Mouse (Mus musculus) CH12.LX (cell line): ENCODE measurements around the gene Creb3l2. TPM values are rescaled to one million over a fixed set of nuclear protein-coding genes. Genes with fewer than 3 reads are reported as not detected.

Experiments
- DNase-seq: peaks from one replicate; pipeline ENCODE4 v3.0.0-alpha.2; 2013; ENCODE audit errors: extremely low read depth
- H3K27ac ChIP-seq: 2 replicates; pipeline ENCODE4 v1.5.1; 2012; ENCODE audit warnings: low read depth, mild to moderate bottlenecking, control low read depth, moderate library complexity; ENCODE audit not compliant: insufficient read depth
- H3K27me3 ChIP-seq: replicated peaks from 2 replicates; pipeline ENCODE3; 2012; ENCODE audit warnings: inconsistent platforms
- H3K36me3 ChIP-seq, 2 experiments: replicated peaks in 1 of 2; 2 replicates each; pipeline versions ENCODE3 to v1.6.1; 2012; ENCODE audit warnings: inconsistent platforms in 1 of 2, low read length in 1 of 2, mild to moderate bottlenecking in 1 of 2, mixed read lengths in 1 of 2, moderate library complexity in 1 of 2; ENCODE audit not compliant: control insufficient read depth in 1 of 2, insufficient read depth in 1 of 2
- H3K4me1 ChIP-seq, 2 experiments: 2 replicates each; pipeline ENCODE4 v1.6.1; 2012; ENCODE audit warnings: inconsistent platforms in 1 of 2, moderate library complexity in 1 of 2; ENCODE audit not compliant: insufficient read depth in 2 of 2, control insufficient read depth in 1 of 2
- H3K4me2 ChIP-seq: 2 replicates; pipeline ENCODE4 v1.6.1; 2012; ENCODE audit warnings: low read depth, mild to moderate bottlenecking, control low read depth; ENCODE audit not compliant: poor library complexity, insufficient read depth, severe bottlenecking
- H3K4me3 ChIP-seq, 3 experiments: fragments of 150-350 bp in 1 of 3; sonication (generic) in 1 of 3; replicated peaks in 1 of 3; 2 replicates each; pipeline versions ENCODE3 to v1.5.1; 2011 to 2012; ENCODE audit warnings: low read depth in 2 of 3, low read length in 2 of 3, mild to moderate bottlenecking in 2 of 3, moderate library complexity in 2 of 3, control low read depth in 1 of 3, improper control_type of control experiment in 1 of 3, inconsistent platforms in 1 of 3, mixed read lengths in 1 of 3; ENCODE audit not compliant: poor library complexity in 1 of 3
- H3K79me2 ChIP-seq: replicated peaks from 2 replicates; pipeline ENCODE4 v1.6.1; 2012; ENCODE audit warnings: mild to moderate bottlenecking, moderate library complexity; ENCODE audit not compliant: control insufficient read depth, poor library complexity, insufficient read depth, severe bottlenecking; ENCODE audit errors: extremely low read depth
- H3K9ac ChIP-seq: 2 replicates; pipeline ENCODE4 v1.6.1; 2012; ENCODE audit warnings: low read depth, mild to moderate bottlenecking, control low read depth, moderate library complexity; ENCODE audit not compliant: insufficient read depth
- H3K9me3 ChIP-seq: replicated peaks from 2 replicates; pipeline ENCODE3; 2012; ENCODE audit warnings: low read length, inconsistent platforms, mixed read lengths
- CHD1 ChIP-seq: IDR thresholded peaks from 2 replicates; pipeline ENCODE4 v1.6.1; 2012; ENCODE audit warnings: low read depth, low read length, improper control_type of control experiment, inconsistent platforms
- E2F4 ChIP-seq: IDR thresholded peaks from 2 replicates; pipeline ENCODE4 v1.6.1; 2011; ENCODE audit warnings: low read depth, low read length, improper control_type of control experiment; ENCODE audit not compliant: insufficient replicate concordance
- ELF1 ChIP-seq: IDR thresholded peaks from 2 replicates; pipeline ENCODE4 v1.6.1; 2014; ENCODE audit warnings: low read depth, mild to moderate bottlenecking, inconsistent platforms, low read length, improper control_type of control experiment
- GABPA ChIP-seq: IDR thresholded peaks from 2 replicates; pipeline ENCODE4 v1.6.1; 2012; ENCODE audit warnings: low read depth, low read length, improper control_type of control experiment, inconsistent platforms; ENCODE audit not compliant: insufficient replicate concordance
- IRF4 ChIP-seq: IDR thresholded peaks from 2 replicates; pipeline ENCODE4 v1.6.1; 2014; ENCODE audit warnings: low read depth, mild to moderate bottlenecking, inconsistent platforms, low read length, improper control_type of control experiment
- JUND ChIP-seq: conservative IDR thresholded peaks from 2 replicates; pipeline ENCODE4 v1.6.1; 2011; ENCODE audit warnings: low read depth, low read length, improper control_type of control experiment
- KAT2A ChIP-seq: IDR thresholded peaks from 2 replicates; pipeline ENCODE4 v1.6.1; 2012; ENCODE audit warnings: low read length, improper control_type of control experiment, inconsistent platforms; ENCODE audit not compliant: insufficient replicate concordance
- MAX ChIP-seq: IDR thresholded peaks from 2 replicates; pipeline ENCODE4 v1.6.1; 2011; ENCODE audit warnings: low read length, improper control_type of control experiment
- MAZ ChIP-seq: IDR thresholded peaks from 2 replicates; pipeline ENCODE4 v1.6.1; 2012; ENCODE audit warnings: low read depth, mild to moderate bottlenecking, inconsistent platforms, low read length, improper control_type of control experiment, moderate library complexity
- MEF2A ChIP-seq: IDR thresholded peaks from 2 replicates; pipeline ENCODE4 v1.6.1; 2014; ENCODE audit warnings: low read depth, mild to moderate bottlenecking, inconsistent platforms, low read length, improper control_type of control experiment, borderline replicate concordance
- MYC ChIP-seq: IDR thresholded peaks from 2 replicates; pipeline ENCODE4 v1.6.1; 2011; ENCODE audit warnings: low read depth, mild to moderate bottlenecking, improper control_type of control experiment, low read length
- NELFE ChIP-seq: IDR thresholded peaks from 2 replicates; pipeline ENCODE4 v1.6.1; 2011; ENCODE audit warnings: low read depth, low read length, improper control_type of control experiment
- POLR2A ChIP-seq: IDR thresholded peaks from 2 replicates; pipeline ENCODE4 v1.6.1; 2011; ENCODE audit warnings: low read depth, mild to moderate bottlenecking, improper control_type of control experiment, low read length
- POLR2AphosphoS2 ChIP-seq: IDR thresholded peaks from 2 replicates; pipeline ENCODE4 v1.6.1; 2011; ENCODE audit warnings: low read depth, low read length, improper control_type of control experiment
- RAD21 ChIP-seq: IDR thresholded peaks from 2 replicates; pipeline ENCODE4 v1.6.1; 2011; ENCODE audit warnings: low read depth, mild to moderate bottlenecking, low read length, improper control_type of control experiment, moderate library complexity
- SIN3A ChIP-seq: IDR thresholded peaks from 2 replicates; pipeline ENCODE4 v1.6.1; 2012; ENCODE audit warnings: low read length, improper control_type of control experiment, inconsistent platforms
- SMC3 ChIP-seq: IDR thresholded peaks from 2 replicates; pipeline ENCODE4 v1.6.1; 2011; ENCODE audit warnings: low read depth, low read length, improper control_type of control experiment
- TCF12 ChIP-seq: IDR thresholded peaks from 2 replicates; pipeline ENCODE4 v1.6.1; 2014; ENCODE audit warnings: low read depth, mild to moderate bottlenecking, inconsistent platforms, low read length, improper control_type of control experiment
- UBTF ChIP-seq: IDR thresholded peaks from 2 replicates; pipeline ENCODE4 v1.6.1; 2012; ENCODE audit warnings: low read depth, mild to moderate bottlenecking, inconsistent platforms, low read length, improper control_type of control experiment, moderate library complexity
- USF1 ChIP-seq: IDR thresholded peaks from 2 replicates; pipeline ENCODE4 v1.6.1; 2014; ENCODE audit warnings: low read depth, mild to moderate bottlenecking, inconsistent platforms, low read length, improper control_type of control experiment
- ZKSCAN1 ChIP-seq: IDR thresholded peaks from 2 replicates; pipeline ENCODE4 v1.6.1; 2012; ENCODE audit warnings: low read depth, inconsistent platforms, low read length, improper control_type of control experiment, borderline replicate concordance
- dilution Hi-C: fragments of 300-500 bp; cut with MboI; formaldehyde crosslinking; loops from 2 replicates; pipeline ENCODE4 v1.14.3; 2020; ENCODE audit warnings: low sequenced_read_pairs; ENCODE audit not compliant: extremely low pct_unique_long_range_greater_than_20kb, extremely low pct_ligation_motif_present
- in situ Hi-C: fragments of 300-500 bp; cut with MboI; formaldehyde crosslinking; loops from 3 replicates; pipeline ENCODE4 v1.14.3; 2019; ENCODE audit warnings: low sequenced_read_pairs, low pct_ligation_motif_present, low pct_unique_long_range_greater_than_20kb, mixed read lengths
- polyA plus RNA-seq: library from polyadenylated mRNA; unstranded; fragments of >175 nt; gene quantifications from 2 replicates; pipeline ENCODE4 v1.2.1, GENCODE M21; 2012; ENCODE audit warnings: low read depth; ENCODE audit not compliant: insufficient read length
- total RNA-seq, 2 experiments: library from RNA; depleted of rRNA; stranded (reverse); fragments of 300-350 nt in 1 of 2; fragments of >200 nt in 1 of 2; gene quantifications; 2 replicates each; pipeline ENCODE4 v1.2.3; 2012 to 2014

The Creb3l2 gene
- total and polyA plus RNA-seq, 3 experiments, result 1.5 to 8.5 (median 7.0) TPM

- dilution Hi-C loops (no loop called here), in situ Hi-C loops (no loop called here)
- Histone ChIP-seq H3K27ac (no peak overlapping the region), H3K27me3 (no peaks in the 10 kb centered on the region), H3K79me2 (peaks cover 22% of the 10 kb centered on the region), H3K4me2 (no peak overlapping the region), H3K9ac (no peak overlapping the region), H3K4me1 (peaks cover 23 to 74% of the 10 kb centered on the region in 2 experiments), H3K4me3 (no peak overlapping the region), H3K9me3 (no peaks in the 10 kb centered on the region), H3K36me3 (peaks cover 0 to 15% of the 10 kb centered on the region in 2 experiments)
- no peak for TF ChIP-seq IRF4
- no peak for TF ChIP-seq ZKSCAN1
- TF ChIP-seq POLR2AphosphoS2, result no peak
- no peak for TF ChIP-seq RAD21
- TF ChIP-seq USF1, result no peak
- DNase-seq, result no peak
Observed at GRCm38 (mm10) chr6:37415034-37415433, 26.9 kb downstream of the Creb3l2 start.

- Histone ChIP-seq H3K4me2 (no peak overlapping the region), H3K27me3 (no peaks in the 10 kb centered on the region), H3K9ac (no peak overlapping the region), H3K4me3 (no peak overlapping the region), H3K9me3 (no peaks in the 10 kb centered on the region), H3K36me3 (peaks cover 0 to 15% of the 10 kb centered on the region in 2 experiments), H3K79me2 (peaks cover 27% of the 10 kb centered on the region), H3K27ac (no peak overlapping the region), H3K4me1 (peaks cover 23 to 72% of the 10 kb centered on the region in 2 experiments)
- in situ Hi-C loops (no loop called here), dilution Hi-C loops (no loop called here)
- DNase-seq, result no peak
- TF ChIP-seq MEF2A (no peak), MAX (no peak), UBTF (no peak), ZKSCAN1 (no peak), NELFE (no peak), ELF1 (no peak), JUND (no peak), E2F4 (no peak), SIN3A (no peak), CHD1 (no peak), MAZ (no peak), TCF12 (no peak), GABPA (no peak), SMC3 (no peak), MYC (no peak), KAT2A (no peak), POLR2A (no peak)
Observed at GRCm38 (mm10) chr6:37414576-37414975, 27.4 kb downstream of the Creb3l2 start.
